Mouse (Mus musculus) cerebellum, adult 11 months (tissue): Measurements from ENCODE around the gene Senp8.

ENCODE experiments used
- DNase-seq: peaks from one replicate; pipeline ENCODE4 v3.0.0; 2022

Senp8 gene

DNA sequence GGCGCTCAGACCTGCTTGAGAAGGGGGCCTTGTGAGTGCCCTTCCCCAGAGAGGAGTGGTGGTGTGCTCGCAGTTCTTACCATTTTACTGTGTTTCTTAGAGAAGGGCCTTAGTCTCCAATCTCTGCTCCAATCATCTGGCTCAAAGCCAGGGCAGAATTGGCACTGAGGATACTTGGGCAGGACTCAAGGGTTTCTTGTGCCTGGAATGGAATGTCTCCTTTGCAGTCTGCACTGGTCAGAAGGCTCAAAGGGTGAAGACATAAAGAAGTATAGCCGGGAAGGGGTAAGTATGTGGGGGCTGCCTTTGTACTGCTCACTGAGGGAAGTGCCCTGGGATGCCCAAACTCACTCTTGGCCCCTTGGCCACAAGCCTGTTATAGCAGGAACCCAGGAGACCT lies 41.3 kb downstream of the Senp8 start:
- no peak for DNase-seq

- DNase-seq, result no peak
Observed at GRCm38 (mm10) chr9:59706850-59707825, 43.4 kb downstream of the Senp8 start.

DNA sequence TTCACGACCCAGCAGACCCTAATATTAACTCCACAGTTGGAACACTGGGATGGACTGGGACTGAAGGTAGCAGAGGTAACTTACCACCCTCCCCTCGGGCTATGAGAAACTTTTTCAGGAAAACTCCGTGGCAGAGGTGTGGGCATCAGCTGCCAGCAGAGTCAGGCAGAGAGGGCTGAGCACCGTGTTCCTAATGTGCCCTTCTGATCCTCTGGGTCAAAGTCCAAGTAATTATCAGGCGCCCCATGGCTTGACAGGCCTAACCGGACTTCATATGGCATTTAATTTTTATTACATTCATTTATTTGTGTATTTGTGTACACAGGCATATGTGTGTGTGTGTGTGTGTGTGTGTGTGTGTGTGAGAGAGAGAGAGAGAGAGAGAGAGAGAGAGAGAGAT lies 47.4 kb downstream of the Senp8 start:
- no peak for DNase-seq

- DNase-seq, result no peak
Observed at GRCm38 (mm10) chr9:59701094-59701493, 49.4 kb downstream of the Senp8 start.

DNA sequence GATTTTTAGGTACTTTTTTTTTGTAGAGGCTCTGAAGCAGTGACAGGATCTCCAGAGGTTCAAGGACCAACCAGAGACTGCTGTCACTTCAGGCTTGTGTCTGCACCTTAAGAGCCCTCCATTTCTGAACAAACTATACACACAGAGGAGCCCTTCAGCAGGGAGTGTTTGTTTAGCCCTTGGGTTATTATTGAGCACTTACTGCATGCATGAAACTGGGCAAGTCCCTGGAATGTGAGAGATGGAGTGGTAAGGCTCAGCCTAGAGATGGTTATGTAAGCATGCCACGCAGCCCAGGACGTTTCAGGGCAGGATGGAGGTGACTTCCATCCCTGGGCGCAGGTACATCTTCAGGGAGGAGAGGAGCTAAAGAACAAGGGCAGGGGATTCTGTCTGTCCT lies 54.1 kb downstream of the Senp8 start:
- no peak for DNase-seq

GRCm38 (mm10) chr9:59695451-59695813 lies 55.1 kb downstream of the Senp8 start:
- DNase-seq, result no peak

DNA sequence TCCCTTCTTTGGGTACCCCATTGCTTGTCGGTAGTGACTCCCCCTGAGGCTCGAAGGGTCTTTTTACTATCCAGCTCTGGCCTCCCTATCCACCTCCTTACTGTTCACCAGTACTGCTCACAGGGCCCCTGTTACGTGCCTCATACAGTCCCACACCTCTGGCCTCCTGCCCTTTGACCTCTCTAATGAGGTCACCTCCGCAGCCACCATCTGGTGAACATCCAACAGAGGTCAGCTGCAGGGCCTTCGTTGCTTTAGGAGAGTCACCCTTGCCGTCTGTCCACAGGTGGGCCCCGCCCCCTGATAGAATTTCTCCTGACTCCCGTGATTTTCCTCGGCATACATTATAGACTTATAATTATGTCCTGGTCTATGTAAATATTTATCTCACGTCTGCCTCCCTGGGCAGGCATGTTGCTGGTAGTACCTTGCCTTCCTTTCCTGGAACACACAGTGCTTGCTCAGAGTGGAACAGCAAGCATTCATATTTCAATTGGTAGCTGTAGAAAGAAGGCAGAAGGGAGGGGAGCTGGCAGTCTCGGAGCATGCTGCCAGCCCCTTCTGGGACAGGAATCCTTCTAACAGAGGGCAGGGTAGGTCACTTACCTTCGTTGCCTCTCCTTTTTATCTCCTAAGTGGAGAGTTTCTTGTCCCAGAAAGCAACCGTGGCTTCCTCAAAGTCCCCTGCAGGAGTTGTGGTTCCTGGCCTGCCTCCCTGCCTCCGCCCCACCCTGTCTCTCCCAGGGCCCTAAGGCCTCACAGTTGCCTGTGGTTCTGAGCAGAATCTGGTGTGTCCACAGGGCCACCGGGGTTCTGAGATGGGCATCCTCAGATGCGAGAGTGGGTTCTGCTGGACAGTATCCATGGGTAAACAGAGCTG lies 55.7 kb downstream of the Senp8 start:
- DNase-seq, result no peak

- DNase-seq, result peak; percentile 49
Observed at GRCm38 (mm10) chr9:59692145-59692544, 58.4 kb downstream of the Senp8 start.

- peak; percentile 53 for DNase-seq
Observed at GRCm38 (mm10) chr9:59691635-59692094, 58.8 kb downstream of the Senp8 start.

GRCm38 (mm10) chr9:59687416-59688046 lies 63.0 kb downstream of the Senp8 start:
- DNase-seq, result no peak
